Mouse (Mus musculus) heart, adult 2 months (tissue): Measurements from ENCODE around the gene Aar2. TPM values are rescaled to one million over a fixed set of nuclear protein-coding genes. Genes with fewer than 3 reads are reported as not detected.

ENCODE experiments used
- DNase-seq, 2 experiments: peaks; one replicate each; pipeline ENCODE4 v3.0.0; 2021
- H3K27ac ChIP-seq: fragments of 200-600 bp; 2 replicates; pipeline ENCODE4 v1.8.1; 2022
- H3K27me3 ChIP-seq: fragments of 200-500 bp; 2 replicates; pipeline ENCODE4 v1.6.1; 2012; ENCODE audit warnings: mild to moderate bottlenecking, low read length, inconsistent platforms, mixed read lengths; ENCODE audit not compliant: control insufficient read depth, insufficient read depth
- H3K36me3 ChIP-seq: fragments of 200-500 bp; 2 replicates; pipeline ENCODE4 v1.6.1; 2012; ENCODE audit warnings: low read length, inconsistent platforms; ENCODE audit not compliant: control insufficient read depth, insufficient read depth
- H3K4me1 ChIP-seq: fragments of 200-500 bp; 2 replicates; pipeline ENCODE4 v1.6.1; 2011; ENCODE audit warnings: low read length; ENCODE audit not compliant: control insufficient read depth, insufficient read depth
- H3K4me3 ChIP-seq: fragments of 200-600 bp; 2 replicates; pipeline ENCODE4 v1.8.1; 2022
- H3K79me2 ChIP-seq: fragments of 200-500 bp; replicated peaks from 2 replicates; pipeline ENCODE4 v1.6.1; 2012; ENCODE audit warnings: mild to moderate bottlenecking, inconsistent platforms, low read length, moderate library complexity, mixed read lengths; ENCODE audit not compliant: control insufficient read depth, insufficient read depth
- H3K9ac ChIP-seq: fragments of 200-500 bp; 2 replicates; pipeline ENCODE4 v1.6.1; 2012; ENCODE audit warnings: low read depth, mild to moderate bottlenecking, control low read depth, inconsistent platforms, low read length, mixed read lengths
- CTCF ChIP-seq: fragments of 200-600 bp; IDR thresholded peaks from 2 replicates; pipeline ENCODE4 v1.8.1; 2022; ENCODE audit warnings: antibody characterized with exemption, mild to moderate bottlenecking, moderate library complexity
- EP300 ChIP-seq: fragments of 200-500 bp; IDR thresholded peaks from 2 replicates; pipeline ENCODE4 v1.6.1; 2011; ENCODE audit warnings: low read depth, low read length, control low read depth; ENCODE audit not compliant: insufficient read depth
- POLR2A ChIP-seq: fragments of 200-500 bp; IDR thresholded peaks from 2 replicates; pipeline ENCODE4 v1.6.1; 2011; ENCODE audit warnings: mild to moderate bottlenecking, low read depth, low read length, control low read depth; ENCODE audit not compliant: insufficient read depth
- WGBS: fragments of 180-500 bp; shearing (Covaris S2); methylation state at CpG from one replicate; pipeline ENCODE4 v1.1.7; 2018; 5-methylcytosine and 5-hydroxymethylcytosine counted together
- intact Hi-C: fragments of 180-260 bp; cut with DNase I; formaldehyde crosslinking; loops from one replicate; pipeline ENCODE4 v1.15.1; 2025
- polyA plus RNA-seq: library from polyadenylated mRNA; depleted of rRNA; stranded (reverse); fragments of >200 nt; gene quantifications from 2 replicates; pipeline ENCODE4 v1.2.3, GENCODE M21; 2012
- total RNA-seq, 2 experiments: library from RNA; stranded (reverse); gene quantifications; 2 replicates each; pipeline ENCODE4 v1.2.3; 2021

Aar2 gene
- total and polyA plus RNA-seq, 3 experiments = 19.4 to 22.7 (median 21.0) TPM

- H3K27ac ChIP-seq = no peak overlapping the region
- H3K27me3 ChIP-seq = no peaks in the 10 kb centered on the region
- no peaks in the 10 kb centered on the region for H3K36me3 ChIP-seq
- DNase-seq = peak in 1 of 2 experiments; percentile 11
- no peaks in the 10 kb centered on the region for H3K79me2 ChIP-seq
- H3K9ac ChIP-seq = no peak overlapping the region
- 28% methylated on average over 3 of the region's 3 CpGs for WGBS
- TF ChIP-seq EP300 = no peak
- no peak for TF ChIP-seq POLR2A
- TF ChIP-seq CTCF = no peak
- H3K4me3 ChIP-seq = no peak overlapping the region
- intact Hi-C loops = no loop called here
- H3K4me1 ChIP-seq = no peaks in the 10 kb centered on the region
These were observed 23.3 kb upstream of the Aar2 start for GRCm38 (mm10) chr2:156524078-156524477.

GRCm38 (mm10) chr2:156529726-156530125 is 17.7 kb upstream of the Aar2 start:
- no peaks in the 10 kb centered on the region for H3K4me1 ChIP-seq
- H3K79me2 ChIP-seq = no peaks in the 10 kb centered on the region
- peak; percentile 91 for TF ChIP-seq CTCF
- TF ChIP-seq EP300 = no peak
- 58% methylated on average over 2 of the region's 2 CpGs for WGBS
- no peak overlapping the region for H3K4me3 ChIP-seq
- no peak overlapping the region for H3K9ac ChIP-seq
- no peaks in the 10 kb centered on the region for H3K36me3 ChIP-seq
- DNase-seq = peak in 1 of 2 experiments; percentile 26
- H3K27me3 ChIP-seq = no peaks in the 10 kb centered on the region
- intact Hi-C loops = loop anchor here (1.0 kb wide), 1 partner anchor 176 kb away; no protein-coding TSS in a partner anchor
- no peak overlapping the region for H3K27ac ChIP-seq

DNA sequence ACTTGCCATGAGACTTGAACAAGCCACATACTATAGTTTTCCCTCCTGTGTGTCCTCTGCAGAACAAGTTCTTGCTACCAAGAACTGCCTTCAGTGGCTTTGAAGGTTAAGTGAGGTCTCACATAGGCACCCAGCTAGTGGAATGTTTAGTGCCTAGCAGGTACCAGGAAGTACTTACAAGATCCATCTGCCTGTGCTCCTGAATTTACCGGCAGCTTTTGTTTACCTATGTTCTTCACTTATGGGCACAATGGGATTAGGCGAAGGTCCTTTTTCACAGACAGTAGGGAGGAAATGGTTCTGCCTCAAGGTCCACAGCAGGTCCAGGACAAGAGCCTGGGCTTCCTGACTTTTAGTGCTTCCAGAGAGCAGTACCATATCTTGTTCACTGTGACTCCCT is 14.2 kb upstream of the Aar2 start:
- H3K4me3 ChIP-seq = no peak overlapping the region
- H3K27me3 ChIP-seq = no peaks in the 10 kb centered on the region
- H3K36me3 ChIP-seq = no peaks in the 10 kb centered on the region
- intact Hi-C loops = no loop called here
- 65% methylated on average over 2 of the region's 2 CpGs for WGBS
- H3K9ac ChIP-seq = no peak overlapping the region
- H3K27ac ChIP-seq = no peak overlapping the region
- no peaks in the 10 kb centered on the region for H3K4me1 ChIP-seq
- DNase-seq = no peak
- H3K79me2 ChIP-seq = no peaks in the 10 kb centered on the region
- TF ChIP-seq CTCF (no peak), POLR2A (no peak), EP300 (no peak)

DNA sequence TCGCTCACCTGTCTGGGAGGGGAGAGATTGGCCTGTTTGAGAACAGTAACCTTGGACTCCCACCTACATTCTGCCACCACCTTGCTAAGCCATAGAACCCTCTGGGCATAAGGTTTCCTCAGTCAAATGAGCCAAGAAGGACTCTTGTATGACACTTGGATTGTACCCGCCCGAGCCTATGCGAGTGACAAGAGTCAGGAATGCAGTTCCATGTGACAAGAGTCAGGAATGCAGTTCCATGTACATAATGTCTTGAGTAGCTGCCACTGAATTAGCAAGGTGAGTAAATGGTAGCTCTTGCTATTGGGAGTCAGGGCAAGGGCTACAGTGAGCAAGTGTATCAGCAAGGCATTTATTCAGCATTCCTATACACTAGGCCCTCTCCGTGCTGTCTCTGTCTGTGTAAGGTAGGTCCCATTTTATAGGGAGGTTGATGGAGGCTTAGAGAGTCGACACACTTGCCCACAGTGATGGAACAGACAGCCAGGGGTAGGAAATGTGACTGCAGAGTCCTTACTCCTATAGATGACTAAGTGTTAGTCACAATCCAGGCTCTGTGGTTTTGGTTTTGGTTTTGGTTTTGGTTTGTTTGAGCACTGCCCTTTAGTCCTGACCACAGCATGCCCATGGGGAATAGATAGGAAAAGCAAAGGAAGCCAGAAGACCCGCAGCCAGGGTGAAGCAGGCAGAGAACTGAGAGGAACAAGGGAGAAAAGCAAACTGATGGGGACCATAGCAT is 8.4 kb upstream of the Aar2 start:
- Histone ChIP-seq H3K36me3 (no peaks in the 10 kb centered on the region), H3K27me3 (no peaks in the 10 kb centered on the region), H3K27ac (no peak overlapping the region), H3K4me1 (no peaks in the 10 kb centered on the region), H3K4me3 (no peak overlapping the region), H3K9ac (no peak overlapping the region), H3K79me2 (no peaks in the 10 kb centered on the region)
- 69% methylated on average over 7 of the region's 7 CpGs for WGBS
- no peak for TF ChIP-seq CTCF
- no peak for TF ChIP-seq EP300
- TF ChIP-seq POLR2A = no peak
- no peak for DNase-seq
- intact Hi-C loops = no loop called here

DNA sequence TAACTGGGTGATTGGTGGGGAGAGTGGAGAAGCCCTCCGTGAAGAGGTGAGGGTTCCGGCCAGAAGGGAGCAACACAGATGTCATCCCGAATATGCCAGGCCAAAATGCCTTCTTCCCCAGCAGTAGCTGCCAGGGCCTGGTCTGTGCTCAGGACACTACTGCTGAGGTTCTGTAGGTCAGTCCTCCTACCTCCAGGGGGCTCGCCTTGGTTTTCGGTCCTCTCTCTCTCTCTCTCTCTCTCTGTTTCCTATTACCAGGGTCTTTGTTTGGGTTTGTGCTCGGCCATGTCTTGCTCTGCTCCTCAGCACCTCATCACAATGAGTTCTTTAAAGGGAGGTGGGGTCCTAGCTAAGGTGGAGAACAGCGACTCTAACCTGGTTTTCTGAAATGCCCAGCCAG is 6.4 kb upstream of the Aar2 start:
- 85% methylated on average over 7 of the region's 7 CpGs for WGBS
- H3K27ac ChIP-seq = no peak overlapping the region
- no peaks in the 10 kb centered on the region for H3K27me3 ChIP-seq
- H3K36me3 ChIP-seq = no peaks in the 10 kb centered on the region
- H3K79me2 ChIP-seq = no peaks in the 10 kb centered on the region
- DNase-seq = no peak
- H3K4me3 ChIP-seq = no peak overlapping the region
- no peaks in the 10 kb centered on the region for H3K4me1 ChIP-seq
- TF ChIP-seq CTCF = no peak
- TF ChIP-seq POLR2A = no peak
- no peak for TF ChIP-seq EP300
- H3K9ac ChIP-seq = no peak overlapping the region
- intact Hi-C loops = loop anchor here (10.0 kb wide), 1 partner anchor 304 kb away; the partner anchor contains the start of gene Tgif2

GRCm38 (mm10) chr2:156542410-156542809 is 5.0 kb upstream of the Aar2 start:
- intact Hi-C loops = loop anchor here (10.0 kb wide), 1 partner anchor 302 kb away; the partner anchor contains the start of gene Tgif2
- H3K4me3 ChIP-seq = no peak overlapping the region
- no peak overlapping the region for H3K9ac ChIP-seq
- H3K4me1 ChIP-seq = peaks cover 3% of the 10 kb centered on the region; the same call in 1 of the 2 replicates
- TF ChIP-seq CTCF = no peak
- TF ChIP-seq POLR2A = no peak
- TF ChIP-seq EP300 = no peak
- no peaks in the 10 kb centered on the region for H3K79me2 ChIP-seq
- no peaks in the 10 kb centered on the region for H3K36me3 ChIP-seq
- H3K27ac ChIP-seq = no peak overlapping the region
- no peak for DNase-seq
- 81% methylated on average over 8 of the region's 8 CpGs for WGBS
- no peaks in the 10 kb centered on the region for H3K27me3 ChIP-seq
